Mouse (Mus musculus) embryonic facial prominence, embryonic 11.5 days (tissue): ENCODE measurements around the gene Sema6b. TPM values are rescaled to one million over a fixed set of nuclear protein-coding genes. Genes with fewer than 3 reads are reported as not detected.
A peak's percentile ranks its signal among the peaks of the same experiment; 100 is the strongest.

Experiments used
- ATAC-seq: fragments of 200-750 bp; cut with Nextera tagmentation; replicated peaks from 2 replicates; pipeline ENCODE4 v1.8.0; 2017; ENCODE audit warnings: low read depth; ENCODE audit not compliant: insufficient number of reproducible peaks, low FRiP score, low TSS enrichment
- DNase-seq: peaks from one replicate; pipeline ENCODE4 v3.0.0-alpha.2; 2015; ENCODE audit warnings: low spot score
- H3K27ac ChIP-seq: fragments of 300-500 bp; sonication (generic); replicated peaks from 2 replicates; pipeline ENCODE4 v1.5.1; 2014; ENCODE audit warnings: mild to moderate bottlenecking, low read depth, low read length, control low read depth
- H3K27me3 ChIP-seq: fragments of 300-500 bp; sonication (generic); 2 replicates; pipeline ENCODE4 v1.6.1; 2014; ENCODE audit warnings: mild to moderate bottlenecking, low read length, moderate library complexity, mixed read lengths; ENCODE audit not compliant: control insufficient read depth, insufficient read depth
- H3K36me3 ChIP-seq: fragments of 300-500 bp; sonication (generic); replicated peaks from 2 replicates; pipeline ENCODE4 v1.6.1; 2014; ENCODE audit warnings: low read depth, mild to moderate bottlenecking, low read length, moderate library complexity, mixed read lengths; ENCODE audit not compliant: control insufficient read depth, insufficient read depth
- H3K4me1 ChIP-seq: fragments of 300-500 bp; sonication (generic); 2 replicates; pipeline ENCODE4 v1.6.1; 2014; ENCODE audit warnings: low read length, mixed read lengths; ENCODE audit not compliant: control insufficient read depth, insufficient read depth
- H3K4me2 ChIP-seq: fragments of 300-500 bp; sonication (generic); 2 replicates; pipeline ENCODE4 v1.6.1; 2014; ENCODE audit warnings: low read depth, mild to moderate bottlenecking, control low read depth, low read length, moderate library complexity
- H3K4me3 ChIP-seq: fragments of 300-500 bp; sonication (generic); 2 replicates; pipeline ENCODE4 v1.5.1; 2014; ENCODE audit warnings: low read depth, low read length, control low read depth
- H3K9ac ChIP-seq: fragments of 300-500 bp; sonication (generic); replicated peaks from 2 replicates; pipeline ENCODE4 v1.6.1; 2014; ENCODE audit warnings: mild to moderate bottlenecking, control low read depth, low read length
- H3K9me3 ChIP-seq: fragments of 300-500 bp; sonication (generic); replicated peaks from 2 replicates; pipeline ENCODE4 v1.6.1; 2016; ENCODE audit warnings: mild to moderate bottlenecking, low read length, inconsistent platforms, mixed read lengths; ENCODE audit not compliant: control insufficient read depth
- WGBS: fragments of 180-500 bp; shearing (Covaris S2); extraction: QIAGEN DNeasy Blood & Tissue Kit; methylation state at CpG from one replicate; pipeline ENCODE4 v1.1.7; 2014; 5-methylcytosine and 5-hydroxymethylcytosine counted together
- polyA plus RNA-seq: library from polyadenylated mRNA; unstranded; fragments of >200 nt; fragmentation: Nextera tagmentation; extraction: Ambion mirVana; gene quantifications from 2 replicates; pipeline ENCODE4 v1.2.1, GENCODE M21; 2014

Gene Sema6b
- polyA plus RNA-seq = 1.1 and 1.6 TPM in 2 replicates

DNA sequence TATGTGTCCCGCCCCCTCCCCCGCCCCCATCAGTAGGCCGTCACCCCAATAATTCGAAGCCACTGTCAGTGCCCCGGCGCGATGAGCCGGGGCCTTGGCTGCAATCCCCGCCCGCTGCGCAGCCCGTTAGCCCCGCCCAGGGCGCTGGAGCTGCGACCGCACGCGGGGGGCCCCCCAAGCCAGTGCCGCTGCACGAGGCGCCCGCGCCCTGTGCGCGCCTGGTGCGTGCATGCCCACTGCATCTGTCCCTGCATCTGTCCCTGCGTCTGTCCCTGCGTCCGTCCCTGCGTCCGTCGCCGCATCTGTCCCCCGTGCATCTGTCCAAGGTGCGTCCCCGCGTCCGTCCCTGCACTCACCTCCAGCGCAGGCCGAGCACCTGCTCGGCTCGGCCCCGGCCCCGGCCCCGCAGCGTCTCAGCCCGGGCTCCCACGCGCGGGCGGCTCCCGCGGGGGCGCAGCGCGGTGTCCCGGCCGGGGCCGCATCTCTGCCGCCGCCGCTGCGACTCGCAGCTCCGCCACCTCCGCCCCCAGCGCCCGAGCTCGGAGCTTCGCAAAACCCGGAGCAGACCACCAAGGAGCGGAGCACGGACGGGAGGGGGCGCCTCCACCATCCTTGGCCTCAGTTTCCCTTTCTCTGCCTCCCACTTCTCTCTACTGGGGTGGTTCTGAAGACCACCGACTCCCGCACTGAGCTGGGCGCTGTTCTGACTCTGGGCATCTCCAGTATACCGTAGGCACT, at the start of gene Sema6b:
TSS of gene Sema6b (minus strand) at position 486 of the 738 bp plus-strand sequence.
- Histone ChIP-seq H3K9me3 (no peaks in the 10 kb centered on the region), H3K4me3 (peak within 1 kb of the TSS; percentile 73), H3K27me3 (peaks cover 46% of the 10 kb centered on the region), H3K4me1 (peaks cover 9% of the 10 kb centered on the region), H3K36me3 (no peaks in the 10 kb centered on the region), H3K27ac (no peak within 1 kb of the TSS; the same call in 1 of the 2 replicates), H3K9ac (peak within 1 kb of the TSS; percentile 63), H3K4me2 (peak within 1 kb of the TSS; percentile 99)
- WGBS = under 1% methylated on average over 76 of the region's 79 CpGs
- ATAC-seq (no peak), DNase-seq (peak; percentile 77)

GRCm38 (mm10) chr17:56185281-56186141, 45.4 kb upstream of the Sema6b start:
- 39% methylated on average over 11 of the region's 11 CpGs for WGBS
- H3K4me2 ChIP-seq = no peak overlapping the region

DNA sequence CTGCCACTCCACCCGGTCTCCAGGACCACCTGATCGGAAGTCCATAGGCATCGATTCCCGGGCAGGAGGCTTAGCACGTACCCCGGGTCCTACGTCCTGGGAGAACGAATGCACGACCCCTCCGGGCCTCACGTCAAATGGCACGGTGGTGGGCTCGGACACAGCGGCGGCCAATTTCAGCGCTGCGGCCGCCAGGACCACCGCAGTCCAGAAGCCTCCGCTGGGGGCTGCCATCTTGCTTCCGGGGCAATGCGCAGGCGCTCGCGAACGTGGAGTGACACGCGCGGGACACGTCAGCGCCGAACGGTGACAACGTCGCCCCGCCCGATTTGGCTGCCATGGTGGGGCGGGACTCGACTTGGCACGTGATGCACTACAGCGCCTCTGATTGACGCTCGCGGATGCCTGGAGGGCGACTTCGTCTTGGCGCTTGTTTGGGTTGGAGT, 43.5 kb upstream of the Sema6b start, which contains the start of gene Mydgf:
TSS of gene Mydgf (minus strand) at position 263 of the 446 bp plus-strand sequence.
- Histone ChIP-seq H3K27ac (peak within 1 kb of the TSS; percentile 35; the same call in 1 of the 2 replicates), H3K9ac (peak within 1 kb of the TSS; percentile 82), H3K9me3 (no peaks in the 10 kb centered on the region), H3K4me3 (peak within 1 kb of the TSS; percentile 83), H3K4me1 (no peaks in the 10 kb centered on the region), H3K36me3 (peaks cover 6% of the 10 kb centered on the region), H3K4me2 (peak within 1 kb of the TSS; percentile 79), H3K27me3 (no peaks in the 10 kb centered on the region)
- DNase-seq (peak; percentile 97), ATAC-seq (peak; percentile 63)
- WGBS = under 1% methylated on average over 47 of the region's 47 CpGs

More at GRCm38 (mm10) chr17:56185281-56186141, 45.4 kb upstream of the Sema6b start:
- no peak overlapping the region for H3K9ac ChIP-seq
- H3K36me3 ChIP-seq = peaks cover 9% of the 10 kb centered on the region
- no peaks in the 10 kb centered on the region for H3K9me3 ChIP-seq
- peak overlapping the region; percentile 57; the same call in 1 of the 2 replicates for H3K27ac ChIP-seq
- ATAC-seq = peak; percentile 35; the same call in 1 of the 2 replicates
- no peak overlapping the region for H3K4me3 ChIP-seq
- DNase-seq = peak; percentile 28
- no peaks in the 10 kb centered on the region for H3K4me1 ChIP-seq
- H3K27me3 ChIP-seq = no peaks in the 10 kb centered on the region

DNA sequence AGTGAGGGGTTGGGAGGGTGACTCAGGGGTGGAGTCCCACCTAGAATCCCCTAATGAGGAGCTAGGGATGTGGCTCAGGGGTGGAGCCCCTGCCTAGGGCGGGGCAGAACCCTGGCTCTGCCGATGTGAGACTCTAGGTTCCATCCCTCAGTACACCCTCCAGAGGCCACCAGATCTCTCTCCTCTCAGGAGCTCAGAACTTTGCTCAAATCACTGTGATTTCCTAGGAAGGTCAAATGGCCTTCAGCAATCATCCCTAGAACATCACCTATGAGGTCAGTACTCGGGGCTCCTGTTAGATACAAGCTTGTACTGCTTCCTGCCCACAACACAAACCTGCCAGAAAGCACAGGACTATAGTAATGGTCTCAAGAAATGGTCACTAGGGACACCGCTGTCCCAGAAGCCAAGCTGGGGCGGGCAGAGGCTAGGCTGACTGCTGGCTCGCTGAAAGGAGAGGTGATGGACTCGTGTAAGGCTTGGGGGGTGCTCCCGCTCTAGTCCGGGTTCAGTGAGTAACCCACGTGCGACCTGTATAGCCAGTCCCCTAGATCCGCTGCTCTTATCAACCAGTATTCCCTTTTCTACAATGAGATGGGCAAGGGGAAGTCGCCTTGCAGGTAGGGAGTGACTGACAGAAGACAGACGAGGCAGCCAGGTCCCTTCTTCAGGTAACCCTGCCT, 43.0 kb upstream of the Sema6b start:
- H3K4me3 ChIP-seq = peak overlapping the region; percentile 83
- H3K27ac ChIP-seq = peak overlapping the region; percentile 35; the same call in 1 of the 2 replicates
- no peaks in the 10 kb centered on the region for H3K9me3 ChIP-seq
- peaks cover 2% of the 10 kb centered on the region for H3K36me3 ChIP-seq
- no peaks in the 10 kb centered on the region for H3K4me1 ChIP-seq
- H3K4me2 ChIP-seq = peak overlapping the region; percentile 79
- peak; percentile 11 for ATAC-seq
- peak overlapping the region; percentile 82 for H3K9ac ChIP-seq
- DNase-seq = no peak
- WGBS = 1% methylated on average over 14 of the region's 14 CpGs
- H3K27me3 ChIP-seq = no peaks in the 10 kb centered on the region

GRCm38 (mm10) chr17:56175416-56175815, 35.3 kb upstream of the Sema6b start:
- Histone ChIP-seq H3K9ac (no peak overlapping the region), H3K4me3 (no peak overlapping the region), H3K27ac (no peak overlapping the region), H3K4me1 (no peaks in the 10 kb centered on the region), H3K9me3 (no peaks in the 10 kb centered on the region), H3K36me3 (peaks cover 2% of the 10 kb centered on the region), H3K27me3 (no peaks in the 10 kb centered on the region), H3K4me2 (no peak overlapping the region)
- DNase-seq = no peak
- ATAC-seq = no peak
- WGBS = 95% methylated on average over 3 of the region's 3 CpGs

GRCm38 (mm10) chr17:56173401-56174046, 33.4 kb upstream of the Sema6b start:
- Histone ChIP-seq H3K4me2 (no peak overlapping the region), H3K27ac (no peak overlapping the region), H3K27me3 (no peaks in the 10 kb centered on the region), H3K4me1 (no peaks in the 10 kb centered on the region), H3K4me3 (no peak overlapping the region), H3K9me3 (no peaks in the 10 kb centered on the region), H3K9ac (no peak overlapping the region), H3K36me3 (peaks cover 2% of the 10 kb centered on the region)
- ATAC-seq = no peak
- no peak for DNase-seq
- WGBS = 56% methylated on average over 10 of the region's 10 CpGs

DNA sequence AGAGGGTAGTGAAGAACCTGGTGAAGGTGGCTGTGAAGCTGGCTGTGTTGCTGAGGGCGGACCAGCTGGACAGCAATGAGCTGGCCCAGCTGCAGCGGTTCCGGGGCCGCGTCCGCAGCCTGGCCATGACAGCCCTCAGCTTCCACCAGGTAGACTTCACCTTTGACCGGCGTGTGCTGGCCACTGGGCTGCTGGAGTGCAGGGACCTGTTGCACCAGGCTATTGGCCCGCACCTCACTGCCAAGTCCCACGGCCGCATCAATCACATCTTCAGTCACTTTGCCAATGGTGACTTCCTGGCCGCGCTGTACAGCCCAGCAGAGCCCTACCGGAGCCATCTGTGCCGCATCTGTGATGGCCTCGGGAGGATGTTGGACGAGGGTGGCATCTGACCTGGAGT, 31.7 kb upstream of the Sema6b start:
- 91% methylated on average over 17 of the region's 17 CpGs for WGBS
- Histone ChIP-seq H3K9me3 (no peaks in the 10 kb centered on the region), H3K36me3 (peaks cover 2% of the 10 kb centered on the region), H3K4me2 (no peak overlapping the region), H3K9ac (no peak overlapping the region), H3K27me3 (no peaks in the 10 kb centered on the region), H3K4me1 (no peaks in the 10 kb centered on the region), H3K27ac (no peak overlapping the region), H3K4me3 (no peak overlapping the region)
- no peak for DNase-seq
- no peak for ATAC-seq
